Mouse (Mus musculus) hindbrain, embryonic 12.5 days (tissue): Measurements from ENCODE around the gene Slc7a10. TPM values are rescaled to one million over a fixed set of nuclear protein-coding genes. Genes with fewer than 3 reads are reported as not detected.

Experiments used
- ATAC-seq: fragments of 200-750 bp; cut with Nextera tagmentation; 2 replicates; pipeline ENCODE4 v1.8.0; 2017; ENCODE audit warnings: moderate TSS enrichment; ENCODE audit not compliant: low FRiP score
- H3K27ac ChIP-seq: fragments of 300-500 bp; sonication (generic); 2 replicates; pipeline ENCODE4 v1.5.1; 2016; ENCODE audit warnings: mild to moderate bottlenecking
- H3K27me3 ChIP-seq: fragments of 300-500 bp; sonication (generic); 2 replicates; pipeline ENCODE4 v1.6.1; 2016; ENCODE audit warnings: mild to moderate bottlenecking
- H3K36me3 ChIP-seq: fragments of 300-500 bp; sonication (generic); 2 replicates; pipeline ENCODE4 v1.6.1; 2016; ENCODE audit warnings: mild to moderate bottlenecking
- H3K4me1 ChIP-seq: fragments of 300-500 bp; sonication (generic); 2 replicates; pipeline ENCODE4 v1.6.1; 2016
- H3K4me2 ChIP-seq: fragments of 300-500 bp; sonication (generic); replicated peaks from 2 replicates; pipeline ENCODE4 v1.6.1; 2016; ENCODE audit warnings: mild to moderate bottlenecking
- H3K4me3 ChIP-seq: fragments of 300-500 bp; sonication (generic); 2 replicates; pipeline ENCODE4 v1.5.1; 2016; ENCODE audit warnings: mild to moderate bottlenecking
- H3K9ac ChIP-seq: fragments of 300-500 bp; sonication (generic); 2 replicates; pipeline ENCODE4 v1.6.1; 2016; ENCODE audit warnings: mild to moderate bottlenecking, moderate library complexity
- H3K9me3 ChIP-seq: fragments of 300-500 bp; sonication (generic); replicated peaks from 2 replicates; pipeline ENCODE4 v1.6.1; 2016; ENCODE audit warnings: mild to moderate bottlenecking
- WGBS: fragments of 180-500 bp; shearing (Covaris S2); methylation state at CpG from one replicate; pipeline ENCODE4 v1.1.7; 2016; 5-methylcytosine and 5-hydroxymethylcytosine counted together
- polyA plus RNA-seq: library from polyadenylated mRNA; unstranded; fragments of >200 nt; fragmentation: Nextera tagmentation; extraction: Ambion mirVana; gene quantifications from 2 replicates; pipeline ENCODE4 v1.2.1, GENCODE M21; 2016

The Slc7a10 gene
- polyA plus RNA-seq, 1 experiment from 2014 or later: 1.9 TPM

- no peak overlapping the region for H3K4me2 ChIP-seq
- no peak for ATAC-seq
- 51% methylated on average over 18 of the region's 18 CpGs for WGBS
- no peaks in the 10 kb centered on the region for H3K36me3 ChIP-seq
- no peak overlapping the region for H3K9ac ChIP-seq
- no peak overlapping the region for H3K4me3 ChIP-seq
- no peaks in the 10 kb centered on the region for H3K9me3 ChIP-seq
- H3K27me3 ChIP-seq: peaks cover 16% of the 10 kb centered on the region; the same call in 1 of the 2 replicates
- H3K4me1 ChIP-seq: peaks cover 7% of the 10 kb centered on the region
- H3K27ac ChIP-seq: no peak overlapping the region
Observed at GRCm38 (mm10) chr7:35176412-35177381, 9.5 kb upstream of the Slc7a10 start.

- Histone ChIP-seq H3K9me3 (no peaks in the 10 kb centered on the region; the same call in 1 of the 2 replicates), H3K9ac (peak overlapping the region; percentile 47; the same call in 1 of the 2 replicates), H3K36me3 (no peaks in the 10 kb centered on the region), H3K27me3 (peaks cover 44% of the 10 kb centered on the region), H3K4me2 (peak overlapping the region; percentile 62), H3K27ac (no peak overlapping the region), H3K4me1 (peaks cover 9% of the 10 kb centered on the region), H3K4me3 (peak overlapping the region; percentile 35)
- ATAC-seq: peak; percentile 70
- 2% methylated on average over 53 of the region's 54 CpGs for WGBS
Observed at GRCm38 (mm10) chr7:35184833-35185724, 1.1 kb upstream of the Slc7a10 start.

DNA sequence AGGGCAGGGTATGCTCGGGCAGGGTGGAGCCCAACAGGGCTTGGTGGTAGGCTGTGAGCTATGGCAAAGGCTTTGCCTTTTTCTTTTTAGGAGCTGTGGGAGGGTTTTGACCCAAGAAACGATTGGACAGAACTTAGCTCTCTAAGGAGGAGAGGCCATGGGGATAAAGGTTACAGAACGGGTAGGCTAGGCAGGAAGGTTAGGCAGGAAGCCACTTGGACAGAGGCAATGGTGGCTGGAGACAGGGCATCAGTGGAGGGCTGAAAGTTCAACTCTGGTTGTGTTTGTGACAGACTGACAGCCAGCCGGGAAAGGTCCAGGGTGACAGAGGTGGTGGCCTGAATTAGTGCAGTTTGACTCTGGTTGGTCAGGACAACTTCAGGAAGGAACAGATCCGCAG, 3.5 kb downstream of the Slc7a10 start:
- ATAC-seq: no peak
- Histone ChIP-seq H3K4me1 (peaks cover 9% of the 10 kb centered on the region), H3K4me3 (no peak overlapping the region), H3K9ac (no peak overlapping the region), H3K4me2 (no peak overlapping the region), H3K27ac (no peak overlapping the region), H3K9me3 (no peaks in the 10 kb centered on the region), H3K27me3 (peaks cover 37% of the 10 kb centered on the region), H3K36me3 (no peaks in the 10 kb centered on the region)
- WGBS: 73% methylated on average over 5 of the region's 5 CpGs

GRCm38 (mm10) chr7:35191276-35191675, 5.1 kb downstream of the Slc7a10 start:
- no peak overlapping the region for H3K27ac ChIP-seq
- no peak overlapping the region for H3K9ac ChIP-seq
- no peak overlapping the region for H3K4me2 ChIP-seq
- peaks cover 3% of the 10 kb centered on the region for H3K4me1 ChIP-seq
- no peaks in the 10 kb centered on the region for H3K9me3 ChIP-seq
- 9% methylated on average over 2 of the region's 2 CpGs for WGBS
- H3K27me3 ChIP-seq: peaks cover 21% of the 10 kb centered on the region
- no peaks in the 10 kb centered on the region for H3K36me3 ChIP-seq
- ATAC-seq: no peak
- H3K4me3 ChIP-seq: no peak overlapping the region

GRCm38 (mm10) chr7:35197022-35197421, 10.8 kb downstream of the Slc7a10 start:
- no peak overlapping the region for H3K9ac ChIP-seq
- no peak overlapping the region for H3K4me3 ChIP-seq
- no peaks in the 10 kb centered on the region for H3K9me3 ChIP-seq
- no peak overlapping the region for H3K4me2 ChIP-seq
- no peaks in the 10 kb centered on the region; the same call in 1 of the 2 replicates for H3K4me1 ChIP-seq
- no peak overlapping the region for H3K27ac ChIP-seq
- 78% methylated on average over 2 of the region's 2 CpGs for WGBS
- H3K36me3 ChIP-seq: peaks cover 34% of the 10 kb centered on the region
- no peaks in the 10 kb centered on the region for H3K27me3 ChIP-seq
- no peak for ATAC-seq

GRCm38 (mm10) chr7:35198981-35199754, 13.0 kb downstream of the Slc7a10 start:
- WGBS: 94% methylated on average over 12 of the region's 12 CpGs
- Histone ChIP-seq H3K9me3 (no peaks in the 10 kb centered on the region), H3K4me3 (no peak overlapping the region), H3K4me1 (no peaks in the 10 kb centered on the region), H3K27me3 (no peaks in the 10 kb centered on the region), H3K36me3 (peaks cover 56% of the 10 kb centered on the region), H3K9ac (no peak overlapping the region), H3K27ac (no peak overlapping the region), H3K4me2 (no peak overlapping the region)
- no peak for ATAC-seq

DNA sequence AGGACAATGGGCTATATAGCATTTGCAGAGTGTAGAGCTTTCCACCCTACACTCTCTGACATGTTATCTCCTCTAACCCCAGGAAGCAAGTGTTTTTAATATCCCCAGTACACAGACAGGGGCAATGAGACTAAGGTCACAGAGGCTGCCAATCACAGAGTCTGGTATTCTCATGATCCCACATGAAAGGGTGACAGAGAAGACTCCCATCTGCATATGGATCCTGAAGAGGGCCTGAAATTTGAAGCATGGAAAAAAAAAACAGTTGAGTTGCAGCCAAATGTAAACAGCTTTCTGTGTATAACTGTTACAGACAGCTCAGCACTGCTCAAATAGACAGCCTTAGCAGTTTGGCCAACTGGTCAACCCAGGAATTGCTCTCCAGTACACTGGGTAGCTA, 13.6 kb downstream of the Slc7a10 start:
- Histone ChIP-seq H3K27ac (no peak overlapping the region), H3K4me3 (no peak overlapping the region), H3K4me1 (no peaks in the 10 kb centered on the region), H3K27me3 (no peaks in the 10 kb centered on the region), H3K36me3 (peaks cover 62% of the 10 kb centered on the region), H3K4me2 (no peak overlapping the region), H3K9me3 (no peaks in the 10 kb centered on the region), H3K9ac (no peak overlapping the region)
- no peak for ATAC-seq

DNA sequence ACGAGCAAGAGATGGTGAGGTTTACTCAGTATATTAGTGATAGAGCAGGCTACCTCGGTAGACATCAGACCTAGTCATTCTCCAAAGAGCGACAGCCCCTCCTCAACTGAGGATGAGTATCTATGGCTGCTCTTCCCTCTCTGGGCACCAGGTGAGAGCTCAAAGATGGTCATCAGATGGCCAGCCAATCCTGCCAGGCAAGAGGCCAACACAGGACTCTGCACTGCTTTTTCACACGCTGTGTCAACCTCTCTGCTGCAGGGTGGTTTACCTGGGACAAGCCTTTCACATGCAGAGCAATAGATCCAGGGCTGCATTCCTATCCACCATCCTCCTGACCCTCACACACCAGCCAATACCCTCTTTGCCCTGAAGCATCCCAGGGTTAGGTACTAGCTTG, 25.6 kb downstream of the Slc7a10 start:
- ATAC-seq: no peak
- Histone ChIP-seq H3K9me3 (no peaks in the 10 kb centered on the region), H3K27ac (no peak overlapping the region), H3K9ac (no peak overlapping the region), H3K27me3 (no peaks in the 10 kb centered on the region), H3K36me3 (peaks cover 60% of the 10 kb centered on the region), H3K4me1 (peaks cover 22% of the 10 kb centered on the region), H3K4me3 (no peak overlapping the region), H3K4me2 (no peak overlapping the region)
- WGBS: 89% methylated on average over 4 of the region's 4 CpGs

DNA sequence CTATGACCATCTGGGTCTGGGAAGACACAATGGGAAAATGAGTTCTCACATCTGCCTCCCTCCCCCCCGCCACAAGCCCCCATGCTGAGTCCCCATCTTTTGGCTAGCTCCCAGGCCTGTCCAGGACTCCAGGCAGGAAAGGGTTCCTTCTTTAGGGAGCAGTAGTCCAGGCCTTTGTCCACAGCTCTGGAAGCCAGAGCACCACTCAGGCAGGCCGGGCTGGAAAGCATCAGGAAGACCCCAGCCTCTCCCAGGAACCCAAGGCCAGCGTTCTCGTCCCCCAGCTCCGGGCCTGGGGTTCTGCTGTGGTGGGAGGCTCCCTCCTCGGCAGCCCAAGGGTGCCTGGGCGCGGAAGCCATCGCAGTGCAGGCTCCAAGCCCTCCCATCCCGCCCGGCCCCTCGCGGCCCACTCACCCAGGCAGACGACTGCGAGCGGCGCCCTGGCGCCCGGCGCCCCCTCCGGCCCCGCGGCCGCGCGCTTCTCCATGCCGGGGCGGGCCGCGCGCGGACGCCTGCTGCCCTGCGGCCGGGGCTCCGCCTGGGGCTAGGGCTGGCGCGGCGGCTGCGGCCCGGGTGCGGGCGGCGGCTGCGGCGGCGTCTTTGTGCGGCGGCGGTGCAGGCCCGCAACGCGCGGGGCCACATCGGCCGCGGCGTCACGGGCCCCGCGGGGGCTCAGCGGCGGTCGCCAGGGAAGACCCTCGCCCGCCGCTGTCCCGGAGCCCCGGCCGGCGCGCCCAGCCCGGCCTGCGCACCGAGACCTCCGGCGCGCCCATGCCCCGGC, 28.4 kb downstream of the Slc7a10 start:
- under 1% methylated on average over 59 of the region's 79 CpGs for WGBS
- Histone ChIP-seq H3K4me1 (peaks cover 22% of the 10 kb centered on the region), H3K27me3 (peaks cover 4% of the 10 kb centered on the region; the same call in 1 of the 2 replicates), H3K27ac (peak overlapping the region; percentile 92), H3K9ac (peak overlapping the region; percentile 94), H3K36me3 (peaks cover 34% of the 10 kb centered on the region), H3K4me3 (peak overlapping the region; percentile 81), H3K4me2 (peak overlapping the region; percentile 75), H3K9me3 (no peaks in the 10 kb centered on the region)
- peak; percentile 62 for ATAC-seq

DNA sequence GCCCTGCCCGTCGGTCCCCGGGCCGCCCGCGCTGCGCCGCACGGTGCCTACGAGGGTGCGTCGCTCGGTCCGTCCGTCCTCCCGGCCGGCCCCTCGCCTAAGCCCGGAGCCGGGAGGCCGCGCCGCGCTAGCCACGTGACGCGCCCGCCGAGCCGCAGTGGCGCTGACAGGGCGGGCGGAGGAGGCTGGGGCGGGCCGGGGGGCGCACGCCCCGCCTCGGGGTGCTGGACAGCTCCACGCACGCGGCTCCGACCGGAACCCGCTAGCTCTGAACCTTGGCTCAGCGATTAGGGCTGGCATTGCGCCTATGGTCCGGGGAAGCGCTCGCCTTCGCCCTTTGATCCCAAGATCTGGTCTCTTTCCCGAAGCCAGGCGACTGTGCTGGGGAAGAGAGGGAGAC, 29.0 kb downstream of the Slc7a10 start, which contains the start of gene Lrp3:
Gene Lrp3 (minus strand): TSS at position 274 of the 400 bp plus-strand sequence.
- Histone ChIP-seq H3K27ac (peak within 1 kb of the TSS; percentile 92), H3K4me3 (peak within 1 kb of the TSS; percentile 81), H3K27me3 (peaks cover 4% of the 10 kb centered on the region; the same call in 1 of the 2 replicates), H3K9me3 (no peaks in the 10 kb centered on the region), H3K4me2 (peak within 1 kb of the TSS; percentile 75), H3K4me1 (peaks cover 22% of the 10 kb centered on the region), H3K36me3 (peaks cover 28% of the 10 kb centered on the region), H3K9ac (peak within 1 kb of the TSS; percentile 94)
- ATAC-seq: peak; percentile 90
- WGBS: under 1% methylated on average over 43 of the region's 53 CpGs

DNA sequence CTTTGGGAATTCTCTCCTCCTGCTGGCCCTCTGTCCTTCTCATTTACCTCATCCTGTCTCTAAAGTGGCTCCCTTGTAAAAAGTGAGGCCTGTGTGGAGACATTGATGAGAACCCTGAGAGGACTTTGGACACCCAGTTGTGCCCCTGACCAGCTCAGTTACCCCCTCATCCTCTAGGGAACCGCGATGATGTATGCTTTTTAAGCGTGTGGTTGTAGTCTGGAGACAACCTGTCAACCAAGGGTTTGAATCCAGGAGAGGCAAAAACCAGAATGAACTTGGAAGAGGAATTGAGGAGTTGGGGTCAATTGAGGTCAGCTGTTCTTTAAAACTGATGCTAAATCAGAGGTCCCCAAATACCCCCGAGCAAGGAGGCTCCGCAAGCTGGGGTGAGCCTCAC, 29.5 kb downstream of the Slc7a10 start:
- WGBS: 44% methylated on average over 5 of the region's 5 CpGs
- Histone ChIP-seq H3K9me3 (no peaks in the 10 kb centered on the region), H3K27me3 (peaks cover 4% of the 10 kb centered on the region; the same call in 1 of the 2 replicates), H3K36me3 (peaks cover 23% of the 10 kb centered on the region), H3K4me1 (peaks cover 22% of the 10 kb centered on the region), H3K4me3 (peak overlapping the region; percentile 81), H3K9ac (peak overlapping the region; percentile 94), H3K27ac (peak overlapping the region; percentile 92), H3K4me2 (peak overlapping the region; percentile 75)
- ATAC-seq: no peak; the same call in 1 of the 2 replicates
